Mouse (Mus musculus): ENCODE measurements around the gene Sgcg.

Sgcg gene

DNA sequence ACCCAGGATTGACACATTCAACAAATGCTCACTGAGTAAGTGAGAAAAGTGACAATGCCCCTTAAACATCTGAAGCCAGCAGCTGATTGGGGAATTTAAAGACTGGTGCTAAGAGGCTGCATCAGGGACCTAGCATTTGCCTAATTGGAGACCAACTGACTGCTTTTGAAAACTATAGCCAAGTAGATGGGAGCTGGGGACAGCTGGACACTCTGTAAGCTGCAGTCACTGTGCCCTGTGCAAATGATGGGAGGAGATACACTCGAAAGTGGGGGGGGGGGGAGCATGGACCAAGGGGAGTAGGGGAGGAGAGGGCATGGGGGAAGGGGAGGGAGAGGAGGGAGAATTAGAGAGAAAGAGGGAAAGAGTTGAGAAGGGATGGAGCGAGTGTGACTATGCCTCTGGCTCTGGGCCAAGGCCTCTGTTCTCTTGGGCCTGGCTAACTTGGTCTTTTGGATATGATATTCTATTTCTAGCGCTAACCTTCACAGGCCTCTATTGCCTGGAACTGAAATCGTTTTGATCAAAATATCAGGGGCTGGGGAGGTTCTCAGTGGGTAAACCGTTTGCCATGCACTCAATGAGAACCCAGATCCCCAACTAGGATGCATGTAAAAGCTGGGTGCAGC lies 22.3 kb downstream of the Sgcg start:
- intact Hi-C loops (cut with DNase I): no loop called here

- intact Hi-C loops (cut with DNase I): no loop called here
These were observed 26.2 kb downstream of the Sgcg start for GRCm38 (mm10) chr14:61232016-61232568.

DNA sequence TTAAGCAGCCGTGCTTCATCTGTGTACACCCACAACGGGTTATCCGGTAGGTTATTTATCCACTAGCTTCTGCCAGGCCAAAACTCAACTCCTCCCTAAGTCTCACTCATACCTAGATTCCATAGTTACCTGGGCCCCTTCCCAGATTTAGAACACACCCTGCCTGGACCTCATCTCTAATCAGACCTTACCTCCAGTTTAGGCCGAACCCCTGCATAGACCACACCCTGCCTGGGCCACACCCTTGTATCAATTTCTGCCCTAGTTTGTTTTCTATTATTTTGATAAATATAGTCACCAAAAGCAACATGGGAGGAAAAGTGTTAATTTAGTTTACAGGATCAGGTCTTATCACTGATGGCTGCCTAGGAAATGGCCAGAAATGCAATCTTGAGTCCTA lies 28.1 kb downstream of the Sgcg start:
- intact Hi-C loops (cut with DNase I): no loop called here

DNA sequence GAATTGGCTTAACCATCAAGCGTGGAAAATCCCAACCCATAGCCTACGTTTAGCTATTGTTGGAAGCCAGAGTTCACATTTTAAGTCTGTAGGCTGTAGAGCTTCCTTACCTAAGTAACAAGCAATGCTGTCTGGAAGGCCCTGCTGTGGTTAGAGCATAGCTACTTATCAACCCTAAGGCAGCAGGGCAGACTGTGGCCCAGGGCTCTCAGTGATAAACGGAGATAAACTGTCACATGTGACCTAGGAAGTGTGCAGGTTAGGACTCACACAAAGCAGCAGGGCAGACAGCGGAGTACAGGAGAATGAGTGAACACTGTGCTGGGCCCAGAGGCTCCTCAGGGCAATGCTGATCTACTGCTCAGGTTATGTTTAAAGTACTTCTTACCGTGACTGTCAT lies 28.5 kb downstream of the Sgcg start:
- intact Hi-C loops (cut with DNase I): no loop called here

- intact Hi-C loops (cut with DNase I): no loop called here
These were observed 32.1 kb downstream of the Sgcg start for GRCm38 (mm10) chr14:61226151-61226550.

DNA sequence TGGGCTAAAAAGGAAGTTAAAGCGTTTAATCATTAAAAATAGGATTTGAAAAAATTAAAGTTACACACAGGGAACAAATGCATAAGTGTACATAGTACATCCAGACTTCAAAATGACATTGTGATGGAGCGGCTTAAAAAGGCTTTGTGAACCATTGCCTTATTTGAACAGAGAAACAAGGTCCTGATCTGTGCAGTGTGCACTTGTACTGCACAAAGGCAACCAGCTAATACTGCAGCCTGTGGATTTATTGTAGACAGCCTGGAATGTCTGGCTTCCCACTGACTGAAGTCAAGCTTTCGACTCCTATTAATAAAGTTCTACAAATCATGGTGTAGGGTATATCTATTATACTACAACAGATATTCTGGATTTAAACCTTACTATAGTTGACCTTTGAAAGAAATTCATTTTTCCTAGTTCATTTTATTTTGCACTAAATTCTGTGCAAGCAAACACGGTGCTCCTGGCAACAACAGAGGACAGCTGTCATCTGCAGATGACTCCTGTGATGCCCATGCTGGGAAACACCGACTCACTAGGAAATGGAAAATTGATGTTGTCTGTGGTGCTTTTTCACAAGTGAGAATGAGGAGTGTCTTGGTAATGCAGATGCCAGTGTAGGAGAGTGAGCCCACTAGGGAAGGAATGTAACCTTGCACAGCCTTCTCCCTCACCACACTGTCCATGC lies 33.8 kb downstream of the Sgcg start:
- intact Hi-C loops (cut with DNase I): no loop called here

DNA sequence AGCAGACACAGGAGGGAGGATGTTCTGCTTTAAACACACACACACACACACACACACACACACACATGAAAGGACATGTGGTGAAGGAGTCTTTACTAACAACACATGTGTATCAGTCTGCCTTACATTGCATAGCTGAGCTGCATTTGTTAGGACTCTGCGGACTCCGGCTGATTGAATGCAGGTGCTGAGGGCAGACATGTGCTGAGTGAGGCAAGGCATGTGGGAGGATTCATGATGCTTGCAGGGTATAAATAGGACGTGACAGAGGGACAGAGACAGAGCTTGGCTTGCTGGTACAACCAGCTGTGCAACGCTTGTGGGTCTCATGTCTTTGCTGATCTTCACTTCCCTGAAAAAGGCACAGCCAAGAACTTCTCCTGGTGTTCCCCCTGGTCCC lies 34.5 kb downstream of the Sgcg start:
- intact Hi-C loops (cut with DNase I): no loop called here

DNA sequence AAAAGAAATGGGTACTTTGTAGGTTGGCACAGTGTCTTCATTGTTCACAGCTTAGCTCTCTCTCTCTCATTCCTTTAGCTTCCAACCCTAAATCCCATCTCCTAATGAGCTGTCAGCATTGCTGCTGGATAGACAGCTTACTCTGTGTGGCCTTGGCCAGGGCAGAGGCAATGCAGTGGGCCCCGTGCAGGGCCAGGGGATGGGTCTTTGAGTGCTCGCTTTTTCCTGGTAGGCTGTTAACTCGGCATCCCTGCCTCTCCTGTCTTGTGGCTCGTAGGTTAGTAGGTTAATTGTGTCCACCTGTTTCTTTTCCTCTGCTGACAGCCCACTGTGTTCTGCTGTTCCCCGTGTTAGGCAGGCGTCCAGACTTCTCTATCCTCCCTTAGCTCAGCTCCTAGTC lies 35.8 kb downstream of the Sgcg start:
- intact Hi-C loops (cut with DNase I): no loop called here

DNA sequence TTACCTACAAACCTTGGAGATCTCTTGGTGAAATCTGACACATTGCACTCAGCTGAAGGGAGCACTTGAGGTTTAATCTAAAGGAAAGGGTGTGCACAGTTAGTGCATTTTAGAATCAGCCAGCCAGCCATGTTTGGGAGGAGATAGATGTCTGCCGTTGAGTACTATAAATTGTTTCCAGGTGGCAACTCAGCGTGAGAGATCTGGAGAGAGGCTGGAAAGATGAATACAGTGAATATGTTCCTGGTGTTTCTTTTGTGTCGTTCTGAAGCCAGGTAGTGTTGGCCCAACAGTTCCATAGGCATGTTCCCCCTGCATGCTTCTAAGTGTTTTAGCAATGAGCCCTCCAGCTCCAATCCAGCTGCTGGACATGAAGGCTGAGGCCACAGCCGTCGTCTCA lies 37.1 kb downstream of the Sgcg start:
- intact Hi-C loops (cut with DNase I): no loop called here

DNA sequence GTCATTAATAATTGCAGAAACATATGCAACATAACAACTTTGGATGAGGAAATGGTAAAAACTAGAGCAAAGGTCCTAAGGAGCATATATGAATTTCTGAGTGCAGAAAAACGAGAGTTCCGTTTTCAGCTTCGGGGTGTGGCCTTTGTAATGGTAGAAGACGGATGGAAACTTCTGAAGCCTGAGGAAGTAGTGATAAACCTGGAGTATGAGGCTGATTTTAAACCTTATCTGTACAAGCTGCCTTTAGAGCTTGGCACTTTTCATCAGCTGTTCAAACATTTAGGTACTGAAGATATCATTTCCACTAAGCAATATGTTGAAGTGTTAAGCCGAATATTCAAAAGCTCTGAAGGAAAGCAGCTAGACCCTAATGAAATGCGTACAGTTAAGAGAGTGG lies 46.5 kb downstream of the Sgcg start:
- intact Hi-C loops (cut with DNase I): no loop called here

DNA sequence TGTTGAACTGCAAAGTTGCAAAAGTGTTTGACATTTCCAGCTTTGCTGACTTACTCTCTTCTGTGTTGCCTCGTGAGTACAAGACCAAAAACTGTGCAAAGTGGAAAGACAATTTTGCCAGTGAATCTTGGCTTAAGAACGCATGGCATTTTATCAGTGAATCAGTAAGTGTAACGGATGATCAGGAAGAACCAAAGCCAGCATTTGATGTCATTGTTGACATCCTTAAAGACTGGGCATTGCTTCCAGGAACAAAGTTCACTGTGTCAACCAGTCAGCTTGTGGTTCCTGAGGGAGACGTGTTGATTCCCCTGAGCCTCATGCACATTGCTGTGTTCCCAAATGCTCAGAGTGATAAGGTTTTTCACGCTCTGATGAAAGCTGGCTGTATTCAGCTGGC lies 48.2 kb downstream of the Sgcg start:
- intact Hi-C loops (cut with DNase I): no loop called here

DNA sequence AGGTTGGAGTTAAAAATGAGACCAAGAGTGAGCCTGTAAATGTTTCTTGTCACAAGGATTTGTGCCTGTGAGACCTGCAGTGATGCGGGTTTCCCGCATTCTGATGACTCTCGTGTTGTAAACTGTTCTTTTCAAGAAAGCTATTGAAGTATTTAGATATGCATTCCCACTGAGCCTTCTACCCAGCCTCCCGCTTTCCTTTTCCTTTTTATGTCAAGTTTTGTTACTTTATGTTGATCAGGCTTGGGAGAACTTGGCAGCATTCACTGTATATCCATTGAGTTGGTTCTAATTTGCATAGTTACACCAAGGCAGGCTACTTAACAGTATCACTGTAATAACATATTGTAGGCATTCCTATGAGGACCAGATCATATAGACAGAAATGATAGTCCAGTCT lies 63.9 kb downstream of the Sgcg start:
- intact Hi-C loops (cut with DNase I): no loop called here

DNA sequence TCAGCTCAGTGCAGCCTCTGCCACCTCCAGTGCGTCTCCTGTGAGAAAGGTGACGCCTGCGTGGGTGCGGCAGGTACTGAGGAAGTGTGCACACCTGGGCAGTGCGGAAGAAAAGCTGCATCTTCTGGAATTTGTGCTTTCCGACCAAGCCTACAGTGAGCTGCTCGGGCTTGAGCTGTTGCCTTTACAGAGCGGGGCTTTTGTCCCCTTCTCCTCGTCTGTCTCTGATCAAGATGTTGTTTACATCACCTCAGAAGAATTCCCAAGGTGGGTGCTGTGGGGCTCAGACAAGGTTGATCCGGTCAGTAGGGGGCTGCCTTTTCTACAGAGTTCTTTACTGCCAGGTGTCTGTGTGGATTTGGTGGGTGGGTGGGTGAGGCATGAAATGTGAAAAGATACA lies 66.0 kb downstream of the Sgcg start:
- intact Hi-C loops (cut with DNase I): no loop called here

DNA sequence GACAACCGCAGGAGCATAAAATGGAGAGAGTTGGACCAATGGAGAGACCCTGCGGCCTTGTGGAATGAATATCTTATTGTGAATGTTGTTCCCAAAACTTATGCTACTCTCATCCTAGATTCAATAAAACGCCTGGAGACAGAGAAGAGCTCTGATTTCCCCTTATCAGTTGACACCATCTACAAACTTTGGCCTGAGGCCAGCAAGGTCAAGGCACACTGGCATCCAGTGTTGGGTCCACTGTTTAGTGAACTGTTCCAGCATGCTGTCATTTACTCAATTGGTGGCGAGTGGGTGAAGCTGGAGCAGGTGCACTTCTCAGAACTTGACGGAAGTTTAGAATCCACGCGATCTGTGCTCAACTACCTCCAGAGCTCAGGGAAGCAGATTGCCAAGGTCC lies 66.4 kb downstream of the Sgcg start:
- intact Hi-C loops (cut with DNase I): no loop called here

- intact Hi-C loops (cut with DNase I): no loop called here
These were observed 85.1 kb downstream of the Sgcg start for GRCm38 (mm10) chr14:61173229-61173628.

- intact Hi-C loops (cut with DNase I): no loop called here
These were observed 85.6 kb downstream of the Sgcg start for GRCm38 (mm10) chr14:61172548-61173158.

GRCm38 (mm10) chr14:61171261-61171970 lies 86.9 kb downstream of the Sgcg start:
- intact Hi-C loops (cut with DNase I): no loop called here

All from adrenal gland (tissue).